Mouse (Mus musculus): ENCODE measurements around the gene P3h4.

Gene P3h4

DNA sequence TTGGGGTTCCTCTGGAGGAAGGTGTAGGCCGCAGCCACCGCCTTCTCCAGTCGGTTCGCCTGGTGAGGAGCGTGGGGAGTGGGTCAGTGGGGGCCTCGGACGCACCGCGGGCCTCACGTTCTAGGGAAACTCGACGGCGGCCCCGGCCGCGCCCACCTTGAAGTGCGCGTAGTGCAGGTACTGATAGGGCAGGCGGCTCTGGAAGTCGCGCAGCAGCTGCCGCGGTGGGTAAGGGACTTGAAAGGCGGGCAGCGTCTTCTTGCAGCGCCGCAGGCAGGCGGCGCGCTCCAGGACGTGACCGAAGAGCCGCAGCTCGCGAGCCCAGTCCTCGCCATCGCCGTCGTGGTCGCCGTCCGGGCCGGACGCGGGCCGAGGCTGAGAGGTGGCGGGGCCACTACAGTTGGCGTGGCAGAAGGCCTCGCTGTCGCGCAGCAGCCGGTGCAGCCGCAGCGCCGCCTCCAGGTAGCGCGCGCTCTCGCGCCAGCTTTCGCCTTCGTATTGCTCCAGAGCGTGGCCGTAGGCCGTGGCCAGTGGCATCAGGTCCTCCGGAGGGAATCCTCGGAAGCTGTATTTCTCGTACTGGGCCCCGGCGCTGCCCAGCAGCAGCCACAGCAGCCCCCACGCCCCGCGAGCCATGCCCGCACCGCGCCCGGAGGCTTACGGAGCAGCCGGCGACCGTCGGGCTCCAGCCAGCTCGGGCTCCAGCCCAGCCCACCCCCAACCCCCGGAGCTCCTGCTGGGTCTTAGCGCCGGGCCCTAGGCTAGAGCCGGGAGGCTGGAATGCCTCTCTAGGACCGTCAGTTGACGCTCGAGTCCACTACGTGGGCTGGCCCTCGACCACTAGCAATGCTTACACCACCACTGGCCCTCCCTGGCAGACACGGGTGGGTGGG, at the start of gene P3h4:
P3h4 (minus strand) TSS at position 816 of the 893 bp plus-strand sequence.
- DNase-seq, result peak; percentile 93

DNA sequence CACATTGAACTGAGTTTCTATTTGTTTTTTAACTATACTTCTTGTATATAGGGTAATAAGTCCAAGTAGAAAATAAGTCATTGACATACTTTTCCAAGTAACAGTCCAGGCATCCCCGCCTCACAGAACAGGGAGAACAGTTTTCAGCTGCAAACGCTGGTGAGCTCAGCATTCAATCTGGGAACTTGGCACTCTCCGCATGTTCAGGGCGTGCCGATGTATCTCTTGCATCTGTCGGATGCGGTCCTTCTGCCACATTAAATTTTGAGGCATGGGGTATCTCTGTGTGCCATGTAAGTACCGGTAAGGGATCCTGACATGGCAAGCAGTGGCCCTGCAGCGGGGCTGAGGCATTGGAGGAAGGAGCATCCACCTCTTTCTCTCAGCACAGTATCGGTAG, 48.1 kb upstream of the P3h4 start:
- no peak for DNase-seq

DNA sequence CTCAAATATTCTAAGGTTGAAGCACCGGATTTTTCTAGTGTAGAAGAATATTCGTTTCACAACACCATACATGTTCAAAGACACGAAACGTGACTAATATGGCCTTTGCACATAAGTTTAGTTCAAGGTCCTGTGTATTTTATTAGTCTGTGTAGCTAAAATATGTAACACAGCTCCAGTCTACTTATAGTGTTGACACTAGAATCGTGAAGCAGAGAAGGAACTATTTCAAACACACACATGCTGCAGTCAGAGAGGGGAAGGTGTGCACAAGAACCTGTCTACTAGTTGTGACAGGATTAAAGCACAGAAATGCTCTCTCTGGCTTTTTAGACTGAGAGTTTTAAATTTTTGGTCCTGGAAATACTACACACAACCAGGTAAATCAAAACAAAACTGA, 43.1 kb upstream of the P3h4 start:
- DNase-seq, result no peak

DNA sequence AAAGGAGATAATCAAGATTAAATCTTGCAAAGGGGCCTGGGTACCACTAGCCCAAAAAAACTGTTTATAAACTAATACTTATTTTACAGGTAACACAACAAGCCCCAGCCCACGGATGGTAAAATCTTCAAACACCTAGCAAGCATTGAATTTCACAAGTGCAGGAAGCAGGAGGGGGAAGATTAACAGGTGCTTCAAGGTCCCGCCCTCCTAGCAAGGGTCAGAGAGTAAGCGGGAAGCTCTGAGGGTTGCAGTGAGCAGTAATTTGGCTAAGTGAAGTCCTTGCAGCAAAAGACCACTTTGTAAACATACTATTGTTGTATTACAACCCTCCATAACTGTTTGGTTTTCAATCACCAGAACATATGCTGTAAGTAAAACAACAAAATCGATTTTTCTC, 42.6 kb upstream of the P3h4 start:
- DNase-seq, result no peak

DNA sequence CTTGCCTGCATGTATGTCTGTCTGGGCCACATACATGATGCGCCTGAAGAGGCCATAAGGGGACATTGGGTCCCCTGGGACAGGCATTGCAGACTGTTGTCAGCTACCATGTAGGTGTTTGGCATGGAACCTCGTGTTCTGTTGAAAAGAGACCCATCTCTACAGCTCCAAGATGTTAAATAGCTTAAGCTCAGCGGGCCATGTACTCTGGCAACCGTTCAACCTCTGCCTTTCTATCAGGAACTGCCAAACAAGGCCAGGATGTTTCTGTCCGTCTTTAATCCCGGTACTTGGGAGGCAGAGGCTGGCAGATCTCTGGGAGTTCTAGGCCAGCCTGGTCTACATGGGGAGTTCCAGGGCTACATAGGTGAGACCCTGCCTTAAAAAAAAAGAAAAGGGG, 28.0 kb upstream of the P3h4 start:
- no peak for DNase-seq

DNA sequence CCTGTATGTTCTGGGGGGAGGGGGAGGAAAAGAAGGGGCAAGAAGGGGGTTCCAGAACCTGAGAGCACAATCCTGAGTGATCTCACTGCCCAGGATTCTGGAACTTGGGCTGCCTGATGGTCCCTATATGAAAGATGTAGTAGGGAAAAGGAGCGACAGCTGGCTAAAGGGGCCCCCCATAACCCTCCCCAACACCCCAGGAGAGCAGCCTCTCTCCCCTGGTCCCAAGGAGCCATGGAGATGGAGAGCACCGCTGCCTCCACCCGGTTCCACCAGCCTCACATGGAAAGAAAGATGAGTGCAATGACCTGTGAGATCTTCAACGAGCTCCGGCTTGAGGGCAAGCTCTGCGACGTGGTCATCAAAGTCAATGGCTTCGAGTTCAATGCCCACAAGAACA, 27.2 kb upstream of the P3h4 start, which contains the start of the genes Nt5c3b and Klhl10:
Nt5c3b (minus strand) TSS at position 12 of the 400 bp plus-strand sequence.
Klhl10 (plus strand) TSS at position 121 of the 400 bp plus-strand sequence.
- no peak for DNase-seq

DNA sequence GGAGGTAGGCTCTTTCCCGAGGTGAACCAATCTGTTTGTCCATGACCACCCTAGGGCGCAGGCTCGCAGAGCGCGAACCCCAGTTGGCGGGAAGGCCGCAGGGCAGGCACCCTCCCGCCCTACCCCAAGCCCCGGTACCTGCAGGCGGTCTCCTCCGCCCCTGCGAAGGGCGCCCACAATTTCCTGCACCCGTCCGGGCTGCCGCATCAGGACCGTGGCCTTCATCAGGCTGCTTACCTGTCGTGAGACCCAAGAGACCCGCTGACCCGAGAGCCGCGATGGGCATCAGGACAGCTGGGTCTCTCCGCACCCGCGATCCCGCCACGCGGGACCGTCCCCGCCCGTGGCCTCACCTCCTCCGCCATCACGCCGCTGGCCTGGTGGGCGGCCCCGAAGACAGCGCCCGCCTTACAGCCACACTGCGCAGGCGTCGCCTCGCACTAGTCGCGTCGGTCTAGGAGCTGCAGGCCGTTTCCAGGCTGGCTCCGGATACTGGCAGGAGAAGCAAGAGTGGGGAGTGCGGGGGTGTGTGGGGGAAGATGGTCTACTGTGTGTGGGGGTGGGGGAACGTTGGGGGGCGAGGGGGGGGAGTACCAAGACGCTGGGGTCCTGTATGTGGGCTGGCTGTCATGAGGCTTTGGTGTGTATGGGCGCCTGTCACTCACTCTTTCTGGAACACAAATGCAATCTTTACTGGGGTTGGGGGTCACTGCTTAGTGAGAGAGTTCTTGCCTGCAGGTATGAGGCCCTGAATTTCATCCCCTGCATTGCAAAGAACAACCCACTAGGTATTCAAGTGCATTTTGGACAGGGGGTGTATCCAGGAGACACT, 26.3 kb upstream of the P3h4 start:
- DNase-seq, result peak; percentile 91

DNA sequence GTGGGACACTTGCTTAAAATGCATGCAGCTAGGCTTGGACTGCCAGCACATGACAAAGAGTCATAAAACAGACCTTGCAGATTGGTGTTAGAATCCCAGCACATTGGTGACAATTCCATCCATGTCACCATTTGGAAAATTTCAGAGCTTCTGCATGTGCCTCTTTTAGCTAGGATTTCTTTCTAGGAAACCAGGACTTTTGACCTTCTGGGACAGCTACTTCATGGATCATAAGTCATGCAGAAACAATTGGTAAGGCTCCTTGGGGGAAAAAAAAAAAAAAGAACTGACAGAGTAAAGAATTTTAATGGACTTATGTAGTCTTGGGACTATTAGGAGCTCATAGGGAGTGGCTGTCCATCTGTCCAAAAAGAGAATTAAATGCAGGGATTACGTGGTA, 23.3 kb upstream of the P3h4 start:
- DNase-seq, result no peak

DNA sequence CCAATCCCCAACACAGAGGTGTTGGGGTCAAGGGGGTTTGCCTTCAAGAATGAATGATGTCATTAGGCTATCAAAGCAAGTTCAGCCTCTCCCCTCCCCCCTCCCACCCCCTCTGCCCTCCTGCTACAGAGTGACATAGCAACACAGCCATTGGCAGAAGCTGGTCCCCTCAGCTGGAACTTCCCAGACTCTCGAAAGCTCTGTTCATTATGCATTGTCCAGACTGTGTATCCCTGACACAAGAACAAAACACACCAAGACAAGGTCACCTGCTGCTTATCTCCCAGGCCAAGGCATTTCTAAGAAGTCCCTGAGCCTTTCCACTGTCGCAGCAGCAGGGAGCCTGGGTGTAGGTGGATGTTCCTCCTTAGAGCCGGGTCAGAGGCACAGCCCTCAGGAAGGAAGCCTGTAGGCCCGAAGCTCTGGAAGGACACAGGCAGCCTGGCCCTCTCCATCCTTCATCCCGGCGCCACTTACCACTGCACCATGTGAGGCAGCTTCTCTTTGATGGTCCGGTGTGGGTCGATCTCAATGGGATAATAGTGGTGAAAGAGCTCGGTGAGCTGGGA, 21.1 kb upstream of the P3h4 start:
- DNase-seq, result no peak

DNA sequence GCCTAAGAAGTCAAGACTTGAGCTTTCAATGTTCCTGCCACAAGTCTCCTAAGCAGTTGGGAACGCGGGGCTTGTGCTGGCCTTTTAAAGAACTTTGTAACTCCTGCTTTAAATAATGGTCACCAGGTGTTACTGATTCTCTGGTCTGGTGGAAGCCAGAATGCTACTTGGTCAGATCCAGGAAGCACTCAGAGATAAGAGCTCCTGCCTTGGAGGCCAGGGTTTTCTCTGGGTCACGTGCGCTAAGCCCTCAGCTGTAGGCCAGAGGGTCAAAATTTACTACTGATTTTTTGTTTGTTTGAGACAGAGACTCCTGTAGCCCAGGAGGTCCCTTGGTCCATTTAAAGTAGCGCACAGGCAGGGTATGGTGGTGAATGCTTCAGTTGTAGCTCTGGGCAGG, 17.4 kb upstream of the P3h4 start:
- DNase-seq, result no peak

DNA sequence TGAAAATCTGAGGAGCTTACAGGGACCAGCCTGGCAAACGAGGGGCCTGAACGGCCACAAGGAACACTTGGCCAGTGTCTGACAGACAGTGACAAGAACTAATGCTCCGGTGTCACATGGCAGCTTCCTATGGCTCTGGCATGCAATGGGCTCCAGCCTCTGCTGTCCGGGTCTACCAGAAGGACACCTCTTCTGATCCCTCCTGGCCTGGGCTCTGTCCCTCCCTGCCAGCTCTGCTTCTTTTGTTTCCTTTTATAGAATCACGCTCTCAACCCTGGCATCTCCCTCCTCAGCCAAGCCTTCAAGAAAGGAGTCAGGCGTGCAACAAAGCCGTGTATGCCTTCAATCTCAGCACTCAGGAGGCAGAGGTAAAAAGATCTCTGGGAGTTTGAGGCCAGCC, 15.4 kb upstream of the P3h4 start:
- DNase-seq, result no peak

DNA sequence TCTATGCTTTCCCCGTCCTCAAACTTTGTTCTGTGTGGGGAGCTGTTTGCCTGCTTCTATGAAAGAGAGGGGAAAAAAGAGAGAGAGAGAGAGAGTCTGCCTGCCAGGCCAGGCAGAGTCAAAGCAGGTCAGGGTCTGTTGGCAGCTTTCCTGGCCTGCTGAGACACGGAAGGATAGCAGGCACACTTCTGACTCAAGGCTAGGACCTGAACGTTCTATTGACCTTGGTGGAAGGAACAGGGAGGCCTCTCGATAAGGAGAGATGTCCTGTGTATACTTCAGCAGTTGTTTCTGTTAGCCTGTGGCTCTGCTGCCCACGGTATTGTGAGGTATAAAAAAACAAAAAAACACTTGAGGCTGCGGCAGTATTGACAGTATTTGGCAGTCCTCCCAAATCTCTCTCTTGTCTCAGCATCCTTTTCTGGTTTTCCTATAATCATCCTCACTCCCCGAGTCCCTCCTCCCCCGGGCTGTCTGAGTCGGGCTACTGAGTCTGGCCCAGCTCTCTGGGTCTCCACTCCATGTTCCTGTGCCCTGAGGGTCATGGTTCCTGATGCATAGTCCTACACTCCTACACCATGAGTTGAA, 14.1 kb upstream of the P3h4 start:
- DNase-seq, result no peak

DNA sequence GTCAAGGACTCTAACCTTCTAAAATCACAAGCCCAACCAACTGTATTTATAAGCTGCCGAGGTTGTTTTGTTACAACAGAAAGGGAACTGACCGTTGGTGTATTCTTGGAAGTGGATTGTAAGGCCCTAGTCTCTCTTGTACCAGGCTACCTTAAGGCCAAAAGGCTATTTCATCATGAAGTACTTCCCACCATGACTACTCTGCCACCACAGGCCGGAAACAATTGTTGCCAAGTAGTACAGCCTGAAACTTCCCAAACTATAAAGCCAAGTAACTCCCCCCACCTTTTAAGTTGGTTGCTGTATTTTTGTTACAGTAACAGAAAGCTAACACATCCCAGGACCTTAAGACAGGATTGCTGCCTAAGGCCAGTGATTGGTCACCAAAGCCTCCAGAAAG, 12.2 kb upstream of the P3h4 start:
- DNase-seq, result no peak

DNA sequence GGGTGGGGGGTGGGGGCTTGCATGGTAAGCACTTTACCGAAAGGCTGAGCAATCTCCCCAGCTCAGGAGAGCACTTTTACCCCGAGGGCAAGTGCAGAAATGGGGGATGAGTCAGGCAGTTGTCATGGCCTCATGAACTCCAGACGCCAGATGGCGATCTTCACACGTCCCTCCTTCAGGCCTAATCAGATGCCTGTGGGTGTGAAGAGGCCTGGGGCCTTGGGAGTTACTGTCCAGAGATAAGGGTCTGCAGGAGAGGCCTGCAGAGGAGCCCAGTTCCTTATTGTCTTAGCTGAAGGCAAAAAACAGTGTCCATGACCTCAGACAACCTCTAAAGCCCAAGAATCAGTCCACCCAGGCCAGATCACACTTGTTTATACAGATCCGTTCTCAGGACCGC, 11.2 kb upstream of the P3h4 start:
- peak; percentile 83 for DNase-seq

DNA sequence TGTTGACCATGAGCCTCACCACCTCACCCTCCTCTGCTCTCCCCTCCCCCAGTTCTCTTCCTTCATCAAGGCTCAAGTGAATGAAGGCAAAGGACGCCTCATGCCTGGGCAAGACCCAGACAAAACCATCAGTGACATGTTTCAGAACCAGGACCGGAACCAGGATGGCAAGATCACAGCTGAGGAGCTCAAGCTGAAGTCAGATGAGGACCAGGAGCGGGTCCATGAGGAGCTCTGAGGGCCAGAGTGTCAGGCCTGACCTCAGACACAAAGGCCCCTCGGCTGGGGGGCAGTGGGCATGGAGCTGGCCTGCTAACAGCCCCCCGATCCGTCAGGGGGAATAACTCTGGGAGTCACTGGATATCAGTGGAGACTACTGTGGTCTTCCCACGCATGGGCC, 9.2 kb upstream of the P3h4 start:
- DNase-seq, result no peak

DNA sequence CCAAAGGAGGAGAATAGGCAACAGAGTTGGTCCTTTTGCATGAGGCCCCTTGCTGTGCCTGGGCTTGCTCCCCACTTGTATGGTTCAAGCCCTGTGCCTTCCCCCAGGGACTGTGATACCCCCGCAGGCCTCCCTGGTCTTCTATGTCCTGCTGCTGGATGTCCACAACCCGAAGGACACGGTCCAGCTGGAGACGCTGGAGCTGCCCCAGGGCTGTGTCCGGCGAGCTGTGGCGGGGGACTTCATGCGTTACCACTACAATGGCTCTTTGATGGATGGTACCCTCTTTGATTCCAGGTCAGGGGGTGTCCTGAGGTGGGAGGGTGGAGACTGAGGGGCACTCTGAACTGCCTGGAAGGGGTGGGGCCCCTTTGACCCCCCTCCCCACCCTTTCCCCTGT, 6.9 kb upstream of the P3h4 start:
- DNase-seq, result no peak

DNA sequence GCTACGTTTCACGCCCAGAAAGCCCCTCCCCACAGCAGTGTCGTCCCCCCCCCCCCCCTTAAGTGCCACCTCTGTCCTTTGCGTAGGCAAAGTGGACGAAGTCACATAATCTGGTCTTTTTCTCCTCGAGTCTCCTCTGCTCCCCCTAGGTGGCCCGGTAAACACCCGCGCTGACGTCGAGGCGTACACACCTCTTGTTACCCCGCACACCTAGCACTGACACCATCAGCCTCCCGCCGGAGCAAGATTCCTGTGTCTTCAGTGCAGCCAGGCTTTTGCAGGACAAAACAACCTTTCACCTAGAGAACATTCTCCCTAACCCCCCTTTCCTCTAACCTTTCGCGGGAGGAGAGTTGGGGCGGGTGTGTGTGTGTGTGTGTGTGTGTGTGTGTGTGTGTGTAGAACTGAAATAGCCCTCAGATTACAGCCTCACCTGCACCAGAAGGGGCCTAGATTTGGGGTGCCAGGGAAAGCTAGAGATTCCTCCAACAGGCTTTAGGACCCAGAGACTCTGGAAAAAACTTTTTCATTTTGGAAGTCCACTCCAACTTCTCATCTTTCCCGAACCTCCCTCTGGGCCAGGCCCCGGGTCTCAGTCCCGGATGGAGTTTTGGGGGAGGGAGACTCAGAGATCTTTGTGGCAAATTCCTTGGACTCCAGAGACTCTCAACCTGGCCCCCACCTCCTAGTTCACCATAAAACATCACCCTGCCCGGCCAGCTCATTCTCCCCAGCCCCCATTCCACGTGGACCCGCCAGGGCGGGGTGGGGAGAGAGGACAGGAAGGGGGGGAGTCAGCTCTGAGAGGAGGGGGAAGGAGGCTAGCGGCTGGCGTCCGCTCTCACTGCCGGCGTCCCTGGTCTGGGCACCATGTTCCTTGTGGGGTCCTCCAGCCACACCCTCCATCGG, 532 bp upstream of the P3h4 start, which contains the start of gene Fkbp10:
Fkbp10 (plus strand) TSS at position 784 of the 909 bp plus-strand sequence.
- DNase-seq, result peak; percentile 59

DNA sequence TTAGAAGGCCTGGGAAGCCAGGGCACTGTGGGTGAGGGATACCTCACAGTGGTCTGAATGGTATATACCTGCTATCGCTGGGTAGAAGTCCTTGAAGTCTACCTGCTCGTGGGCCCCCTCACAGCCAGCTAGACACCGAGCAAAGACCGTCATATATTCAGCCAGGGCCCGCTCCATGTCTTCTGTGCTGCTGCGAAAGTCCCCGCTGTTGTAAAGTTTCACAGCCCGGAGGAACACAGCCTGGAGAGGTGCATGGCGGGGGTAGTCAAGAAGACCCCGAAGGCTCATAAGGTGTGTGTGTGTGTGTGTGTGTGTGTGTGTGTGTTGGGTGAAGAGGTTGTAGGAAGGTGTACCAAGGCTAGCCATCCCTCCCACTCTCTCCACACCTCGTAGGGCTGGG, 1.1 kb downstream of the P3h4 start:
- no peak for DNase-seq

DNA sequence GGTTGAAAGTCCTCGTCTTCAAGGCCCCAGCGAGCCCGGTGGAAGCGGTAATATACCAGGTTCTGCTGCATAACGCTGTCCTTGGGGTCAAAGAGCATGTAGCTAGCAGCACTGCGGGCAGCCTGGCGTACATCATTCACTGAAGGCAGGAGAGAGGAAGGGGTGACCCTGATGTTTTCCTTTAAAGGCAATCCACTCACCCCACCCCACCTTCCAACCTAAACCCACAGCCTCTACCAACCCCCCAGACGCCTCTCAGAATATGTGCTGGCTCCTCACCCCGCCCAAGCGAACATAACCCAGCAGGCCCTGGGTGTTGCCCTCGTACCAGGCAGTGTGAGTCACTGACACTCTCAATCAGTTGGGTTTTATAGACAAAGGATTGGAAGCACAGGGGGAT, 2.9 kb downstream of the P3h4 start:
- no peak for DNase-seq

DNA sequence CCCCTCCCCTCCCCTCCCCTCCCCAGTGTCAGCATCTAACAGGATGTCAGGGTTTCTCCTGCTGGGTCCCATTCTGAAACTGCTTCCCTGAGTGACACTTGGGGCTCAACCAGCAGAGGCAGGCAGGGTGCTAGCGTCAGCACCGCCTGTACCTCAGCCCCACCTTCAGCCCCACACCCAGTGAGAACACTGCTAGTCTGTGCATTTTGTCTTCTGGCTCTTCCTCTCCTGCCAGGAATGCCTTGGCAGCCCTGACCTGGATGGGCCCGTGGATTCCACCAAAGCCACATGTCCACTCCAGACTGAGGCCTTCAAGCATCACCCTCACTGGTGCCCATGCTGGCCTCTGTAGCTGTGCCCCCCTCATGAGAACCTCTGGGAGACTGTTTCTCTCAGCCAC, 5.0 kb downstream of the P3h4 start:
- DNase-seq, result no peak

DNA sequence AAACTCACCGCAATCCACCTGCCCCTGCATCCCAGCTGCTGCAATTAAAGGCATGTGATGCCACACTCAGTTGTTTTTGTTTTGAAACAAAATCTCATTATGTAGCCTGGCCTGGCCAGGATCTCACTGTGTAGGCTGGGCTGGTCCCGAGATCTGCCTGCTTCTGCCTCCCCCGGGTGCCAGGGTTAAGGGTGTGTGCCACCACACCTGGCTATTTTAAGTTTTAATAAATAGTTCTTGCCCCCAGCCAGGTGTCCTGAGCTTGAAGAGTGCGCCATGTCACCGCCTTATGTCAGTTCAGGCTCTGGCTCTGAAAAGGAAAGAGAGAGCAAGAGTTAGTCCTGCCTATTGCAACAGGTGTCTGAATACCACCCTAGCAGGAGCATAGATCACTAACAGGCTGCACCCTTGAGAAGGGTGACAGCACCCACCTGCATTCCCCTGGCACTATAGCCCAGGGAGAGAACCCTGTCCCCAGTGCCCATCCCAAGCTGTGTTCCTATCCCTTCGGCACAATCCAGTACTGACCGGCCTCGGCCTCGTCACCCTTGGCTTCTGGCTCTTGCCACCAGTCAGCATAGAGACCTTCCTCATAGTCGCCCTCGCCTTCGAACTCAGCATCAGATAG, 5.7 kb downstream of the P3h4 start:
- no peak for DNase-seq

Measured in retina, postnatal 1 day (tissue).